In genomic region chr15:92584357-92585138, GRCm38 (mm10) we compare ENCODE assay signal across 24 mouse cellular contexts.
DNase-seq lines count a peak whose midpoint lies in the region; ATAC-seq and TF ChIP-seq lines count a peak whose summit lies in the region.
"Had no signal": no experiment of that assay in that cellular context is flagged by ENCODE, and none has a peak within 500 bp of the region (broad histone marks: within the 10 kb centered on the region; RNA-seq: fewer than 3 reads in every experiment).

No protein-coding gene starts in this region.

- peak; percentile 94 for ATAC-seq in lung, embryonic 14.5 days (ENCODE audit: insufficient read depth)
- ATAC-seq in lung, embryonic 16.5 days (ENCODE audit: low read depth) = peak; percentile 93
- ATAC-seq: activated CD4-positive, CD25-positive, alpha-beta regulatory T cell, adult 4 months; CD4-positive, CD25-positive, alpha-beta regulatory T cell, adult 4 months; forebrain, embryonic 13.5 days; forebrain, embryonic 15.5 days; Patski had no signal

- no peaks in the 10 kb centered on the region for H3K9me3 ChIP-seq in lung, embryonic 14.5 days (ENCODE audit: low read depth, low read length)
- H3K9me3 ChIP-seq in lung, embryonic 16.5 days (ENCODE audit: control insufficient read depth, low read length) = no peaks in the 10 kb centered on the region
- H3K9me3 ChIP-seq: embryonic facial prominence, embryonic 10.5 days; embryonic facial prominence, embryonic 12.5 days; forebrain, embryonic 13.5 days; forebrain, embryonic 15.5 days had no signal

- peaks cover 4% of the 10 kb centered on the region; the same call in 1 of the 2 replicates for H3K4me1 ChIP-seq in lung, embryonic 14.5 days (ENCODE audit: insufficient read depth)
- H3K4me1 ChIP-seq in lung, embryonic 16.5 days (replicated peaks; ENCODE audit: control insufficient read depth, insufficient read depth, low read length) = peaks cover 3% of the 10 kb centered on the region; the same call in 1 of the 2 replicates
- H3K4me1 ChIP-seq: embryonic facial prominence, embryonic 10.5 days; embryonic facial prominence, embryonic 12.5 days had no signal

- H3K9ac ChIP-seq in lung, embryonic 14.5 days = no peak overlapping the region
- no peak overlapping the region for H3K9ac ChIP-seq in lung, embryonic 16.5 days (ENCODE audit: low read length)
- H3K9ac ChIP-seq: embryonic facial prominence, embryonic 12.5 days; forebrain, embryonic 13.5 days; forebrain, embryonic 15.5 days had no signal

- DNase-seq in lung, embryonic 14.5 days = peak; percentile 92
- DNase-seq in lung, adult 18-20 months = no peak
- DNase-seq in lung, postnatal 14 days = no peak
- peak; percentile 33 for DNase-seq in lung, postnatal 10 days
- DNase-seq in lung, postnatal 25 days (ENCODE audit: low spot score) = no peak
- DNase-seq: adrenal gland, adult 8-10 months; adrenal gland, postnatal 14 days; adrenal gland, postnatal 36 days; B cell, adult 2 months; cerebellum, adult 11-12 months; cerebellum, adult 2 months; cerebellum, adult 9-10 months; cerebellum, postnatal 10 days; cerebellum, postnatal 25 days had no signal

- H3K36me3 ChIP-seq in lung, embryonic 14.5 days (ENCODE audit: insufficient read depth) = no peaks in the 10 kb centered on the region
- no peaks in the 10 kb centered on the region for H3K36me3 ChIP-seq in lung, embryonic 16.5 days (ENCODE audit: control insufficient read depth, insufficient read depth, low read length)
- H3K36me3 ChIP-seq: embryonic facial prominence, embryonic 10.5 days; embryonic facial prominence, embryonic 12.5 days; forebrain, embryonic 15.5 days; G1E had no signal

- 0 out of 2 replicates have a peak overlapping the region, but pooled peaks have one; percentile 12 for H3K4me2 ChIP-seq in lung, embryonic 14.5 days
- H3K4me2 ChIP-seq in lung, embryonic 16.5 days (ENCODE audit: low read depth, low read length) = no peak overlapping the region
- H3K4me2 ChIP-seq: embryonic facial prominence, embryonic 12.5 days; forebrain, embryonic 13.5 days; forebrain, embryonic 15.5 days had no signal

- TF ChIP-seq CTCF in lung, embryonic 14.5 days (IDR thresholded peaks at IDR 0.05; ENCODE audit: low read depth) = no peak

- 43% methylated on average over 14 of the region's 14 CpGs for WGBS in lung, embryonic 14.5 days
- 39% methylated on average over 14 of the region's 14 CpGs for WGBS in lung, embryonic 16.5 days

- H3K27ac ChIP-seq in lung, embryonic 14.5 days (ENCODE audit: low read depth) = peak overlapping the region; percentile 79
- H3K27ac ChIP-seq in lung, embryonic 16.5 days (ENCODE audit: low read length) = peak overlapping the region; percentile 73
- H3K27ac ChIP-seq: embryonic facial prominence, embryonic 10.5 days; embryonic facial prominence, embryonic 12.5 days; forebrain, embryonic 13.5 days; forebrain, embryonic 15.5 days had no signal

- no peaks in the 10 kb centered on the region for H3K27me3 ChIP-seq in lung, embryonic 14.5 days (ENCODE audit: insufficient read depth, low read length)
- H3K27me3 ChIP-seq in lung, embryonic 16.5 days (ENCODE audit: control insufficient read depth, insufficient read depth, low read depth, low read length) = no peaks in the 10 kb centered on the region
- H3K27me3 ChIP-seq: CH12.LX; embryonic facial prominence, embryonic 12.5 days; forebrain, embryonic 13.5 days; forebrain, embryonic 15.5 days had no signal

- no peak overlapping the region for H3K4me3 ChIP-seq in lung, embryonic 14.5 days (ENCODE audit: low read depth, low read length)
- no peak overlapping the region for H3K4me3 ChIP-seq in lung, embryonic 16.5 days (ENCODE audit: low read length)
- H3K4me3 ChIP-seq: embryonic facial prominence, embryonic 10.5 days; embryonic facial prominence, embryonic 12.5 days; forebrain, embryonic 13.5 days; forebrain, embryonic 15.5 days had no signal

Comparison
In these comparisons a context has a peak if more than half of its experiments do, and no peak if none do; other contexts are left out.
1. DNase-seq: peak in lung, embryonic 14.5 days (single experiment) and lung, postnatal 10 days (single experiment); none in lung, adult 18-20 months (0 of 2), lung, postnatal 14 days (single experiment) and lung, postnatal 25 days (single experiment).